Mouse (Mus musculus): ENCODE results near the gene B3gntl1. TPM values are rescaled to one million over a fixed set of nuclear protein-coding genes. Genes with fewer than 3 reads are reported as not detected.

Gene B3gntl1
- total RNA-seq, 2 experiments from 2014 or later: 6.5 to 7.6 TPM

DNA sequence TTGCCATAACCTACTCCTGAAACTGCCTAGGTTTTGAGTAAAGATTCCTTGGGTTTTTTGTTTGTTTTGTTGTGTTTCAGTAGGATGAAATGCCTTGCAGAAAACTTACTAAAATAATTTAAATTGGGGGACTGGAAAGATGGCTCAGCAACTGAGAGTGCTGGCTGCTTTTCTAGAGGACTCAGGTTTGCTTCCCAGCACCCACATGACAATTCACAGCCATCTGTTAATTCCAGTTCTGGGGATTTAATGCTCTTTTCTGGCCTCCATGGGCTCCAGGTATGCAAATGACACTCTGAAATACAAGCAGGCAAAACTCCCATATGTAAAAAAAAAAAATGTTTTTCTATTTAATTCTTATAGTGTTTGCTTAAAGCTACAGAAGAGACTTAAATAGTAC lies 91.1 kb downstream of the B3gntl1 start:
- peak in 1 of 2 experiments; percentile 10 for DNase-seq (ENCODE audit: low spot score in 2 of 2)
- intact Hi-C loops (cut with DNase I): no loop called here

Other genes with a start within 250 kb of the B3gntl1 start
- gene Fn3k, start 238.2 kb downstream of the B3gntl1 start, total RNA-seq (2021): 10 to 100 TPM; 54.4 to 54.6 TPM
- gene Tbcd, start 221.2 kb downstream of the B3gntl1 start, total RNA-seq (2021): 10 to 100 TPM; 39.5 to 40.5 TPM
- under 1 TPM in 1 of 2 experiments, not detected in 1; 0.10 TPM for gene Zfp750, start 153.8 kb downstream of the B3gntl1 start, total RNA-seq (2021)
- 10 to 100 TPM in 1 of 2 experiments, 1 to 10 TPM in 1; 8.6 to 14.5 TPM for gene Metrnl, start 28.4 kb upstream of the B3gntl1 start, total RNA-seq (2021)
- not detected for gene Ptchd3, start 157.1 kb upstream of the B3gntl1 start, total RNA-seq (2021)